ENCODE assay signal across 31 mouse cellular contexts in the genomic region with DNA sequence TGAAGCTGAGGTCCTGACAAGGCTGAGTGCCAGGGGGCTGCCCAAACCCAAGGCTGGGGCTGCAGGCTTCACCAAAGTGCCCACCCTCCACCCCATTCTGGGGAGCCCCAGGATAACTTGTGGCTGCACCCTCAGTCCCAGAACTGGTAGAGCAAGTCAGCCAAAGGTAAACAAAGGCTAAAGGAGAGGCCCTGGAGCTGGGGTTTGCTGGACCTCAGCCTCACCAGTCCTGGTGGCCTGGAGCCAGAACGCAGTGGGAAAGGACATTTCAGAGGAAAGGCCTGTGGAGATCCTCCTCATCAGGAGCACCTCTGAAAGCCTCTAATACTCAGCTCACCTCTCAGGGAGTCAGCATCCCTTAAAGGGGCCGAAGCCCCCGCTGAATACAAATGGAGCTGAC. TPM values are rescaled to one million over a fixed set of nuclear protein-coding genes. Genes with fewer than 3 reads are reported as not detected.
DNase-seq lines count a peak whose midpoint lies in the region; ATAC-seq lines count a peak whose summit lies in the region.
"Had no signal": no experiment of that assay in that cellular context is flagged by ENCODE, and none has a peak within 500 bp of the region (broad histone marks: within the 10 kb centered on the region; RNA-seq: fewer than 3 reads in every experiment).

No protein-coding gene starts in this region.

- peak; percentile 44 to 48 for DNase-seq in cerebellum, adult 18-20 months
- DNase-seq in cerebellum, adult 11-12 months = no peak
- no peak for DNase-seq in lung, postnatal 4 days
- peak; percentile 33 to 46 for DNase-seq in urinary bladder, adult 18-20 months (ENCODE audit: low spot score in 2 of 2)
- no peak for DNase-seq in urinary bladder, postnatal 25 days (ENCODE audit: low spot score)
- DNase-seq in B cell, adult 2 months = no peak
- no peak for DNase-seq in layer of hippocampus, adult 9-11 months
- DNase-seq: adrenal gland, adult 8-10 months; embryo, embryonic 11 days; gastrocnemius, postnatal 14 days; heart, postnatal 14 days; kidney, adult 11 months; kidney, postnatal 14 days; liver, postnatal 0 days; retina, postnatal 1 day; right cerebral cortex, postnatal 14 days; thymus, postnatal 4 days had no signal

- H3K27ac ChIP-seq in lung, embryonic 15.5 days = peak overlapping the region; percentile 60
- H3K27ac ChIP-seq: embryonic facial prominence, embryonic 12.5 days; hindbrain, embryonic 10.5 days; hindbrain, embryonic 15.5 days; liver, embryonic 12.5 days; neural tube, embryonic 15.5 days had no signal

- peaks cover 36% of the 10 kb centered on the region for H3K27me3 ChIP-seq in lung, embryonic 15.5 days
- H3K27me3 ChIP-seq: hindbrain, embryonic 15.5 days had no signal

- ATAC-seq in lung, embryonic 15.5 days (ENCODE audit: borderline replicate concordance, extremely low read depth, low FRiP score, low TSS enrichment) = no peak
- ATAC-seq: forebrain, embryonic 14.5 days; inflammation-experienced regulatory T-cells, adult 6 months; liver, embryonic 12.5 days; liver, postnatal 0 days had no signal

- H3K4me2 ChIP-seq in lung, embryonic 15.5 days = no peak overlapping the region
- H3K4me2 ChIP-seq: embryonic facial prominence, embryonic 12.5 days; liver, embryonic 12.5 days; midbrain, embryonic 11.5 days; neural tube, embryonic 15.5 days had no signal

- H3K4me3 ChIP-seq in lung, embryonic 15.5 days = no peak overlapping the region
- H3K4me3 ChIP-seq: embryonic facial prominence, embryonic 12.5 days; hindbrain, embryonic 10.5 days; hindbrain, embryonic 15.5 days; liver, embryonic 12.5 days; neural tube, embryonic 15.5 days had no signal

- peaks cover 46% of the 10 kb centered on the region for H3K4me1 ChIP-seq in lung, embryonic 15.5 days

- no peaks in the 10 kb centered on the region for H3K36me3 ChIP-seq in lung, embryonic 15.5 days
- H3K36me3 ChIP-seq: embryonic facial prominence, embryonic 12.5 days; G1E; hindbrain, embryonic 10.5 days; hindbrain, embryonic 15.5 days; liver, embryonic 12.5 days; neural tube, embryonic 15.5 days had no signal

- no peaks in the 10 kb centered on the region for H3K9me3 ChIP-seq in lung, embryonic 15.5 days
- H3K9me3 ChIP-seq: embryonic facial prominence, embryonic 12.5 days; G1E; hindbrain, embryonic 10.5 days; hindbrain, embryonic 15.5 days; liver, embryonic 12.5 days; neural tube, embryonic 15.5 days had no signal

- H3K9ac ChIP-seq in lung, embryonic 15.5 days = no peak overlapping the region
- H3K9ac ChIP-seq: embryonic facial prominence, embryonic 12.5 days; hindbrain, embryonic 15.5 days; liver, embryonic 12.5 days; liver, postnatal 0 days; neural tube, embryonic 15.5 days had no signal

- WGBS in lung, embryonic 15.5 days = 76% methylated on average over 3 of the region's 3 CpGs

RNA-seq across cellular contexts. Expression of a gene that starts 3.4 kb away (rescaled TPM):
- 13.9 and 15.8 TPM in 2 replicates for polyA plus RNA-seq in lung, embryonic 15.5 days (2015; fragmentation: Nextera tagmentation; extraction: Ambion mirVana)

RNA-seq across cellular contexts. Expression of a gene that starts 17.6 kb away (rescaled TPM):
- 13.7 and 15.3 TPM in 2 replicates for polyA plus RNA-seq in lung, embryonic 15.5 days (2015; fragmentation: Nextera tagmentation; extraction: Ambion mirVana)
- polyA plus RNA-seq: G1E; inflammation-experienced regulatory T-cells, adult 6 months had no signal

RNA-seq across cellular contexts. Expression of a gene that starts 29.6 kb away (rescaled TPM):
- polyA plus RNA-seq in lung, embryonic 15.5 days (2015; fragmentation: Nextera tagmentation; extraction: Ambion mirVana) = not detected in 2 replicates
- polyA plus RNA-seq: embryonic facial prominence, embryonic 12.5 days; G1E; heart, embryonic 14.5 days; inflammation-experienced regulatory T-cells, adult 6 months; kidney, embryonic 14.5 days; limb, embryonic 14.5 days; liver, embryonic 12.5 days; liver, postnatal 0 days; thymus, postnatal 0 days had no signal

RNA-seq across cellular contexts. Expression of a gene that starts 39.4 kb away (rescaled TPM):
- 204 and 222 TPM in 2 replicates for polyA plus RNA-seq in lung, embryonic 15.5 days (2015; fragmentation: Nextera tagmentation; extraction: Ambion mirVana)

RNA-seq across cellular contexts. Expression of a gene that starts 42.3 kb away (rescaled TPM):
- polyA plus RNA-seq in lung, embryonic 15.5 days (2015; fragmentation: Nextera tagmentation; extraction: Ambion mirVana) = not detected in 2 replicates
- polyA plus RNA-seq: forebrain, embryonic 14.5 days; G1E; inflammation-experienced regulatory T-cells, adult 6 months; kidney, embryonic 14.5 days; limb, embryonic 14.5 days; thymus, postnatal 0 days had no signal

Comparison
In these comparisons a context has a peak if more than half of its experiments do, and no peak if none do; other contexts are left out.
1. DNase-seq: peak in cerebellum, adult 18-20 months (2 of 2) and urinary bladder, adult 18-20 months (2 of 2); none in cerebellum, adult 11-12 months (single experiment), lung, postnatal 4 days (0 of 2), urinary bladder, postnatal 25 days (single experiment), B cell, adult 2 months (0 of 2) and layer of hippocampus, adult 9-11 months (single experiment).